In the genomic region with DNA sequence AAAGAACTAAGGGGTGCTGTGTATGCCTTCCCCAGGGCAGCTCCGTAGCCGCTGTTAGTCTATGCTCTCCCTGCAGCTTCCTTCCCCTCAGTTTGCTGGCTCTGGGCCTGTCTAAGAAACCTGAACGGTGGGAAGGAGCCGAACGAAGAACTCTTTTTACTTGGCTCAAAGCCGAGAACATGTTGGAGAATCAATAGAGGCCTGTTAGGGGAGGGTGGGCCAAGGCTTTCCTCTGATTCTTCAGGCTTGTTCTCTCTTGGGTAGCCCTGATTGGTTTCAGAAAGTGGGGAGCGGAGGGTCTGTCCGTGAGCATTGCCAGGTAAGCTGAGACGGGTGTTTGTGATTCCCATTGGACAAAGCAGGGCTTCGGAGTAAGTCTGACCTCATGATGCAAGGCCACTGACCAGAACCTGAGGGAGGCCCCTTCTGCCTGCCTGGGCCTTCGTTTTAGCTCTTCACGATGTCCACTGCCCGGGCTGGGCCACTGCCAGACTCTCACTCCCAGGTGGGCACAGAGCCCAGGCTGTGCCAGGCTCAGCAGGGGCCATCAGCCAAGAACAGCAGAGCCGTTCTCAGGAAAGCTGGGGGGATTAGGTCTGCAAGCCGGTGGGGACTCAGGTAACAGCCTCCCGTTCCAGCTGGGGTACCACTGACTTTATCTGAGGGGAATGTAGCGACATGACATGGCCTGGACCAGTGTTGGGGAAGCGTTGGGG, we compare ENCODE assay signal across 9 mouse cellular contexts. TPM values are rescaled to one million over a fixed set of nuclear protein-coding genes. Genes with fewer than 3 reads are reported as not detected.
A peak's percentile ranks its signal among the peaks of the same experiment; 100 is the strongest.
DNase-seq lines count a peak whose midpoint lies in the region; ATAC-seq and TF ChIP-seq lines count a peak whose summit lies in the region.
"Had no signal": no experiment of that assay in that cellular context is flagged by ENCODE, and none has a peak within 500 bp of the region (broad histone marks: within the 10 kb centered on the region; RNA-seq: fewer than 3 reads in every experiment).

No protein-coding gene starts in this region.

- no peak for ATAC-seq in heart, embryonic 13.5 days (ENCODE audit: extremely low read depth, insufficient number of reproducible peaks, low FRiP score, low TSS enrichment)
- peak; percentile 20; the same call in 1 of the 2 replicates for ATAC-seq in forebrain, postnatal 0 days

- H3K36me3 ChIP-seq in heart, embryonic 13.5 days, result no peaks in the 10 kb centered on the region
- no peaks in the 10 kb centered on the region for H3K36me3 ChIP-seq in heart, embryonic 10.5 days
- H3K36me3 ChIP-seq in forebrain, postnatal 0 days (ENCODE audit: insufficient read depth), result no peaks in the 10 kb centered on the region

- H3K4me2 ChIP-seq in heart, embryonic 13.5 days, result no peak overlapping the region
- H3K4me2 ChIP-seq in forebrain, postnatal 0 days (ENCODE audit: low read depth), result no peak overlapping the region

- H3K4me3 ChIP-seq in heart, embryonic 13.5 days, result no peak overlapping the region
- no peak overlapping the region for H3K4me3 ChIP-seq in heart, embryonic 10.5 days
- H3K4me3 ChIP-seq in forebrain, postnatal 0 days (ENCODE audit: low read depth, low read length), result no peak overlapping the region

- no peaks in the 10 kb centered on the region for H3K9me3 ChIP-seq in heart, embryonic 13.5 days
- no peaks in the 10 kb centered on the region for H3K9me3 ChIP-seq in heart, embryonic 10.5 days
- H3K9me3 ChIP-seq in forebrain, postnatal 0 days (ENCODE audit: low read length), result no peaks in the 10 kb centered on the region

- peak overlapping the region; percentile 8 for H3K27ac ChIP-seq in heart, embryonic 13.5 days (replicated peaks)
- H3K27ac ChIP-seq in heart, embryonic 10.5 days, result no peak overlapping the region
- H3K27ac ChIP-seq in forebrain, postnatal 0 days (ENCODE audit: low read depth, low read length), result no peak overlapping the region

- no peak for TF ChIP-seq CTCF in forebrain, postnatal 0 days (IDR thresholded peaks at IDR 0.05; ENCODE audit: low read depth)

- H3K9ac ChIP-seq in heart, embryonic 13.5 days, result peak overlapping the region; percentile 37; the same call in 1 of the 2 replicates
- H3K9ac ChIP-seq in forebrain, postnatal 0 days, result no peak overlapping the region

- 66% methylated on average over 18 of the region's 18 CpGs for WGBS in heart, embryonic 13.5 days
- 72% methylated on average over 18 of the region's 18 CpGs for WGBS in heart, embryonic 10.5 days
- WGBS in forebrain, postnatal 0 days, result 42% methylated on average over 18 of the region's 18 CpGs

- peaks cover 10% of the 10 kb centered on the region; the same call in 1 of the 2 replicates for H3K27me3 ChIP-seq in heart, embryonic 13.5 days (replicated peaks)
- peaks cover 48% of the 10 kb centered on the region for H3K27me3 ChIP-seq in heart, embryonic 10.5 days (ENCODE audit: insufficient read depth, poor library complexity, severe bottlenecking)
- no peaks in the 10 kb centered on the region for H3K27me3 ChIP-seq in forebrain, postnatal 0 days (ENCODE audit: insufficient read depth, low read length)

- no peak for DNase-seq in heart, embryonic 10.5 days (ENCODE audit: low spot score)
- peak; percentile 48 for DNase-seq in ovary, postnatal 36 days (ENCODE audit: low spot score)
- no peak for DNase-seq in ovary, adult 18-20 months (ENCODE audit: low spot score)
- peak; percentile 59 for DNase-seq in forebrain, postnatal 0 days
- DNase-seq in right cerebral cortex, postnatal 25 days, result peak; percentile 18
- no peak for DNase-seq in Muller cell, postnatal 12 days (ENCODE audit: inconsistent ontology term)
- no peak for DNase-seq in retina, postnatal 1 day

- H3K4me1 ChIP-seq in heart, embryonic 13.5 days, result peaks cover 10% of the 10 kb centered on the region; the same call in 1 of the 2 replicates
- peaks cover 5% of the 10 kb centered on the region for H3K4me1 ChIP-seq in heart, embryonic 10.5 days
- H3K4me1 ChIP-seq in forebrain, postnatal 0 days (ENCODE audit: insufficient read depth), result peaks cover 7% of the 10 kb centered on the region

RNA-seq across cellular contexts. Expression of a gene that starts 14.4 kb away (rescaled TPM):
- polyA plus RNA-seq in heart, embryonic 13.5 days (2015; fragmentation: Nextera tagmentation; extraction: Ambion mirVana), result 266 and 283 TPM in 2 replicates
- 4.8 and 8.0 TPM in 2 replicates for polyA plus RNA-seq in heart, embryonic 10.5 days (2016; fragmentation: Nextera tagmentation; extraction: Ambion mirVana)
- 21.9 and 45.1 TPM in 2 replicates for total RNA-seq in forebrain, postnatal 0 days (2014; rRNA removed)
- polyA plus RNA-seq in forebrain, postnatal 0 days (2015; fragmentation: Nextera tagmentation; extraction: Ambion mirVana), result 19.1 and 25.7 TPM in 2 replicates
- total RNA-seq: megakaryocyte-erythroid progenitor cell, adult 5-6 weeks had no signal

Comparison
In these comparisons a context has a peak if more than half of its experiments do, and no peak if none do; other contexts are left out.
1. DNase-seq: peak in ovary, postnatal 36 days (single experiment), forebrain, postnatal 0 days (single experiment) and right cerebral cortex, postnatal 25 days (single experiment); none in heart, embryonic 10.5 days (single experiment), ovary, adult 18-20 months (single experiment), Muller cell, postnatal 12 days (single experiment) and retina, postnatal 1 day (single experiment).